Mouse (Mus musculus) cortical plate, adult 2 months (tissue): Measurements from ENCODE around the gene Clcnka.

ENCODE experiments used
- CTCF ChIP-seq: fragments of 200-500 bp; IDR thresholded peaks from 2 replicates; pipeline ENCODE4 v1.5.1; 2011; ENCODE audit warnings: mild to moderate bottlenecking, control low read depth, low read length; ENCODE audit not compliant: insufficient read depth; ENCODE audit errors: extremely low read depth
- POLR2A ChIP-seq: fragments of 200-500 bp; IDR thresholded peaks from 2 replicates; pipeline ENCODE4 v1.6.1; 2011; ENCODE audit warnings: mild to moderate bottlenecking, low read length, control low read depth; ENCODE audit not compliant: insufficient read depth; ENCODE audit errors: extremely low read depth

GRCm38 (mm10) chr4:141334695-141335094, 63.8 kb downstream of the Clcnka start:
- no peak for TF ChIP-seq POLR2A
- TF ChIP-seq CTCF = no peak
